Mouse (Mus musculus) limb, embryonic 11.5 days (tissue): Measurements from ENCODE around the gene Gm9732. TPM values are rescaled to one million over a fixed set of nuclear protein-coding genes. Genes with fewer than 3 reads are reported as not detected.
"Not testable (repeated sequence)": the region's sequence is repeated elsewhere in the genome, so short reads cannot be mapped to it uniquely, and the experiment has no call there.

ENCODE experiments used
- ATAC-seq: fragments of 200-750 bp; cut with Nextera tagmentation; 2 replicates; pipeline ENCODE4 v1.8.0; 2017; ENCODE audit warnings: low read depth; ENCODE audit not compliant: insufficient number of reproducible peaks, low FRiP score, low TSS enrichment
- DNase-seq: peaks from one replicate; pipeline ENCODE4 v3.0.0-alpha.2; 2015; ENCODE audit warnings: low spot score
- H3K27ac ChIP-seq: fragments of 300-500 bp; sonication (generic); replicated peaks from 2 replicates; pipeline ENCODE4 v1.5.1; 2014; ENCODE audit warnings: low read depth, mild to moderate bottlenecking, low read length
- H3K27me3 ChIP-seq: fragments of 300-500 bp; sonication (generic); 2 replicates; pipeline ENCODE4 v1.6.1; 2014; ENCODE audit warnings: mild to moderate bottlenecking, low read length, mixed read lengths; ENCODE audit not compliant: control insufficient read depth, insufficient read depth
- H3K36me3 ChIP-seq: fragments of 300-500 bp; sonication (generic); 2 replicates; pipeline ENCODE4 v1.6.1; 2014; ENCODE audit warnings: mild to moderate bottlenecking, low read length, moderate library complexity, mixed read lengths; ENCODE audit not compliant: control insufficient read depth, insufficient read depth
- H3K4me1 ChIP-seq: fragments of 300-500 bp; sonication (generic); 2 replicates; pipeline ENCODE4 v1.6.1; 2014; ENCODE audit warnings: low read length, mixed read lengths; ENCODE audit not compliant: control insufficient read depth, insufficient read depth
- H3K4me2 ChIP-seq: fragments of 300-500 bp; sonication (generic); 2 replicates; pipeline ENCODE4 v1.6.1; 2014; ENCODE audit warnings: low read depth, mild to moderate bottlenecking, moderate library complexity; ENCODE audit not compliant: severe bottlenecking
- H3K4me3 ChIP-seq: fragments of 300-500 bp; sonication (generic); 2 replicates; pipeline ENCODE4 v1.5.1; 2014; ENCODE audit warnings: low read depth, low read length
- H3K9ac ChIP-seq: fragments of 300-500 bp; sonication (generic); 2 replicates; pipeline ENCODE4 v1.6.1; 2014; ENCODE audit warnings: mild to moderate bottlenecking, low read length
- H3K9me3 ChIP-seq: fragments of 300-500 bp; sonication (generic); 2 replicates; pipeline ENCODE4 v1.6.1; 2016; ENCODE audit warnings: low read length; ENCODE audit not compliant: control insufficient read depth
- WGBS: fragments of 180-500 bp; shearing (Covaris S2); extraction: QIAGEN DNeasy Blood & Tissue Kit; methylation state at CpG from one replicate; pipeline ENCODE4 v1.1.7; 2014; 5-methylcytosine and 5-hydroxymethylcytosine counted together
- polyA plus RNA-seq: library from polyadenylated mRNA; unstranded; fragments of >200 nt; fragmentation: Nextera tagmentation; extraction: Ambion mirVana; gene quantifications from 2 replicates; pipeline ENCODE4 v1.2.1, GENCODE M21; 2014

Gene Gm9732
- polyA plus RNA-seq, 1 experiment from 2014 or later = not detected

DNA sequence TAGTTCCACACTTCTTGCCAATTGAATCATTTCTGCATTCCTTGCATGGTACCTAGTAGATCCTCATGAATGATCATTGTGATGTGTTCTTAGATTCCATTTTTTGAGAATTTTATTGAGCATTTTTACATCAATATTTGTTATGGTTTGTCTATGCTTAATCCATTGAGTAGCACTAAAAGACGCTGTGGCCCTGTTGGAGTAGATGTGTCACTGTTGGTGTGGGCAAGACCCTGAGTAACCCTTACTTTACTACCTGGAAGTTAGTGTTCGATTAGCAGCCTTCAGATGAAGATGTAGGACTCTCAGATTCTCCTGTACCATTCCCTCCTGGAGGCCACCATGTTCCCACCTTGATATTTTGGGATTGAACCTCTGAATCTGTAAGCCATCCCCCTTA, 53.8 kb downstream of the Gm9732 start:
- H3K9ac ChIP-seq, H3K27me3 ChIP-seq, DNase-seq, H3K27ac ChIP-seq, H3K4me3 ChIP-seq, H3K4me1 ChIP-seq, H3K36me3 ChIP-seq, ATAC-seq, H3K9me3 ChIP-seq, H3K4me2 ChIP-seq: not testable (repeated sequence)
- 79% methylated on average over 2 of the region's 2 CpGs for WGBS

DNA sequence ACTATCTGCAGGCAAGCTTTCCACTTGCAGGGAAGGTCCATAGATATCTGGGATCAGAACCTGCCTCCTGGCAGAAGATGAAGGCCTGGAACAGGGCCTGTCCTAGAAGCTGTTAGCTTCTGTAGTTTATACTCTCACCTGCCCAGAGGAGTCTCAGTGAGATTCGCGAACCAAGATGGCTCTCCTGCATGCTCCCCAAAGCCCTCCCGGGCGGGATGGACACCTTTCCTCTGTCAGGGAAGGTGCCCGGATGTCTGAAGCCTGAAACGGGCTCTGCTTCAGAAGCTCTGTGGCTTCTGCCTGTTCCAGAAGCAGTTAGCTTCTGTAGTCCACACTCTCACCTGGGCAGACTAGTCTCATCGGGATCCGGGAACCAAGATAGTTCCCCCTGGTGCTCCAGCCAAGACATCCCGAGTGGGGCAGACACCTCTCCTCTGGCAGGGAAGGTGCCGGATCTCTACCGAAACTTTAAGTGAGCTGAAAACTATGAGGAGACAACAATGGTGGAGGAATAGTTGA, 56.6 kb downstream of the Gm9732 start:
- not testable (repeated sequence) for H3K9ac ChIP-seq, H3K9me3 ChIP-seq, H3K4me1 ChIP-seq, H3K36me3 ChIP-seq, ATAC-seq, H3K4me3 ChIP-seq, H3K27me3 ChIP-seq, H3K4me2 ChIP-seq, H3K27ac ChIP-seq, DNase-seq
- WGBS = 86% methylated on average over 9 of the region's 11 CpGs

DNA sequence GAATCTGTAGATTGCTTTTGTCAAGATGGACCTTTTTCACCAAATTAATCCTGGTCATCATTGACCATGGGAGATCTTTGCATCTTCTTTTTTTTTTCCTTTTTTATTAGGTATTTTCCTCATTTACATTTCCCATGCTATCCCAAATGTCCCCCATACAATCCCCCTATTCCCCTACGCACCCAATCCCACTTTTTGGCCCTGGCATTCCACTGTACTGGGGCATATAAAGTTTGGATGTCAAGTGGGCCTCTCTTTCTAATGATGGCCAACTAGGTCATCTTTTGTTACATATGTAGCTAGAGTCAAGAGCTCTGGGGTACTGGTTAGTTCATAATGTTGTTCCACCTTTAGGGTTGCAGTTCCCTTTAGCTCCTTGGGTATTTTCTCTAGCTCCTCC, 62.8 kb downstream of the Gm9732 start:
- WGBS = 61% methylated on average over 1 of the region's 1 CpGs
- not testable (repeated sequence) for DNase-seq, H3K27ac ChIP-seq, H3K27me3 ChIP-seq, H3K4me2 ChIP-seq, H3K4me3 ChIP-seq, ATAC-seq, H3K36me3 ChIP-seq, H3K4me1 ChIP-seq, H3K9me3 ChIP-seq, H3K9ac ChIP-seq

DNA sequence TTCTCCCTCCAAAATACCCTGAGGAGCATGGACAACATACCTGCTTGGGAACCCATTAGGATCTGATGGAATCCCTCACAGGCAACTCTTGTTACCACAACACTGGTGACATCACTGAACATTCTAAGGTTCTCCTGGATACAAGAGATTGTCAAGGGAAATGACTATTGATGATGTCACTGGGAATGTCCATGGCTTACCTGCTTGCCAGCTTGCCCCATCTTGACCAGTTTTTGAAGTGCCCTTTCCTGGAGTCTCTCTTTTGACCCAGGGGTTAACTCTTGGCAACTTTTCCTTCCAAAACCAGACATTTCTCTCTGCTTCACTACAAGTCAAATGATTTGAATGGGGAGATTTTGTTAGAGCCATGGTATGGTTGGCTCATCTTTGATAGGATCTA, 72.9 kb downstream of the Gm9732 start, which contains the start of gene 1700001F09Rik:
TSS of gene 1700001F09Rik (minus strand) at position 101 of the 400 bp plus-strand sequence.
- H3K4me2 ChIP-seq, H3K4me3 ChIP-seq, H3K9me3 ChIP-seq, H3K9ac ChIP-seq, H3K36me3 ChIP-seq, H3K4me1 ChIP-seq, ATAC-seq, DNase-seq, H3K27me3 ChIP-seq, H3K27ac ChIP-seq: not testable (repeated sequence)

DNA sequence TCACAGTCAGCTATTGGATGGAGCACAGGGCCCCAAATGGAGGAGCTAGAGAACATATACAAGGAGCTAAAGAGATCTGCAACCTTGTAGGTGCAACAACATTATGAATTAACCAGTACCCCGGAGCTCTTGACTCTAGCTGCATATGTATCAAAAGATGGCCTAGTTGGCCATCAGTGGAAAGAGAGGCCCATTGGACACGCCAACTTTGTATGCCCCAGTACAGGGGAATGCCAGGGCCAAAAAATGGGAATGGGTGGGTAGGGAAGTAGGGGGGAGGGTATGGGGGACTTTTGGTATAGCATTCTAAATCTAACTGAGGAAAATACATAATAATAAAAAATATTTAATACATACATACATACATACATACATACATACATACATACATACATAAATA, 78.1 kb downstream of the Gm9732 start:
- not testable (repeated sequence) for H3K27me3 ChIP-seq, H3K27ac ChIP-seq, H3K4me2 ChIP-seq, H3K4me1 ChIP-seq, DNase-seq, H3K9ac ChIP-seq, H3K36me3 ChIP-seq, ATAC-seq, H3K9me3 ChIP-seq, H3K4me3 ChIP-seq
- 75% methylated on average over 2 of the region's 2 CpGs for WGBS

Other genes starting within 250 kb of the Gm9732 start
- not detected in 2 replicates for gene Gm8094, start 198.4 kb upstream of the Gm9732 start, polyA plus RNA-seq
- not detected in 2 replicates for gene Gm8104, start 174.4 kb upstream of the Gm9732 start, polyA plus RNA-seq
- gene Gm7233, start 95.2 kb upstream of the Gm9732 start, polyA plus RNA-seq = not detected in 2 replicates
- gene Gm8122, start 39.7 kb upstream of the Gm9732 start, polyA plus RNA-seq = not detected in 2 replicates
- gene Gm8126, start 16.4 kb upstream of the Gm9732 start, polyA plus RNA-seq = not detected in 2 replicates
- gene Gm8127, start 18.8 kb downstream of the Gm9732 start, polyA plus RNA-seq = not detected in 2 replicates
- gene 1700001F09Rik, start 72.8 kb downstream of the Gm9732 start, polyA plus RNA-seq = not detected in 2 replicates
- gene Gm8138, start 141.3 kb downstream of the Gm9732 start, polyA plus RNA-seq = not detected in 2 replicates